Mouse (Mus musculus) neural tube, embryonic 12.5 days (tissue): ENCODE results near the gene Spn. TPM values are rescaled to one million over a fixed set of nuclear protein-coding genes. Genes with fewer than 3 reads are reported as not detected.
A peak's percentile ranks its signal among the peaks of the same experiment; 100 is the strongest.

ENCODE experiments used
- ATAC-seq: fragments of 200-750 bp; cut with Nextera tagmentation; 2 replicates; pipeline ENCODE4 v1.8.0; 2017; ENCODE audit warnings: low read depth, mild to moderate bottlenecking, moderate TSS enrichment, moderate library complexity; ENCODE audit not compliant: low FRiP score
- H3K27ac ChIP-seq: fragments of 300-500 bp; sonication (generic); 2 replicates; pipeline ENCODE4 v1.5.1; 2016
- H3K27me3 ChIP-seq: fragments of 300-500 bp; sonication (generic); replicated peaks from 2 replicates; pipeline ENCODE4 v1.6.1; 2016; ENCODE audit warnings: mild to moderate bottlenecking
- H3K36me3 ChIP-seq: fragments of 300-500 bp; sonication (generic); 2 replicates; pipeline ENCODE4 v1.6.1; 2016; ENCODE audit warnings: mild to moderate bottlenecking
- H3K4me1 ChIP-seq: fragments of 300-500 bp; sonication (generic); 2 replicates; pipeline ENCODE4 v1.6.1; 2016
- H3K4me2 ChIP-seq: fragments of 300-500 bp; sonication (generic); replicated peaks from 2 replicates; pipeline ENCODE4 v1.6.1; 2016; ENCODE audit warnings: mild to moderate bottlenecking
- H3K4me3 ChIP-seq: fragments of 300-500 bp; sonication (generic); 2 replicates; pipeline ENCODE4 v1.5.1; 2016
- H3K9ac ChIP-seq: fragments of 300-500 bp; sonication (generic); 2 replicates; pipeline ENCODE4 v1.6.1; 2016; ENCODE audit warnings: mild to moderate bottlenecking
- H3K9me3 ChIP-seq: fragments of 300-500 bp; sonication (generic); 2 replicates; pipeline ENCODE4 v1.6.1; 2016; ENCODE audit warnings: mild to moderate bottlenecking
- WGBS: fragments of 180-500 bp; shearing (Covaris S2); methylation state at CpG from one replicate; pipeline ENCODE4 v1.1.7; 2016; 5-methylcytosine and 5-hydroxymethylcytosine counted together
- polyA plus RNA-seq: library from polyadenylated mRNA; unstranded; fragments of >200 nt; fragmentation: Nextera tagmentation; extraction: Ambion mirVana; gene quantifications from 2 replicates; pipeline ENCODE4 v1.2.1, GENCODE M21; 2016

The Spn gene
- polyA plus RNA-seq, 1 experiment from 2014 or later: 0.34 TPM

DNA sequence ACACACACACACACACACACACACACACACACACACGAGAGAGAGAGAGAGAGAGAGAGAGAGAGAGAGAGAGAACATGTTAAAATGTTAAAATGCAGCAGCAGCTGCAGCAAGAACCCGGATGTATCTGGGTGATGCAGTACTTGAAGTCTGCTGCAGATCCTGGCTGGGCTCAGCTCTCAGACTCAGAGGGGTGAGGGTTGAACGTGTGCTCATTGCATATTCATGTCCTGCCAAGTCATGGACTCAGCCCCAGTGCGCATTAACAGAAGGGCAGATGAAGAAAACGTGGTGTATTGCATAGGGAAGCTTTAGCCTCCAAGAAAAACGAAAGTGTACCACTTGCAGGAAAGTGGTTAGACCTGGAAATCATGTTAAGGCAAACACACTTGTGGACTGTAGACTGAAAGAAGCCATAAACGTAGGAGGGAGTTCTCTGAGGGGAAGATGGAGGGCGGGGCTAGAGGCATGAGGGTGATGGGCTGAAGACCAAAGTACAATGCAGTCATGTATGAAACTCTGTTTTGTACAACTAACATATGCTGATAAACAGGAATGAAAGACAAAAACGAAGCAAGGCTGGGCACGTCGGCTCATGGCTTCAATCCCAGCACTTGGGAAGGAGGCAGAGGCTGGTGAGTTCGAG, 23.9 kb downstream of the Spn start:
- no peaks in the 10 kb centered on the region for H3K9me3 ChIP-seq
- H3K4me2 ChIP-seq: no peak overlapping the region
- no peak overlapping the region for H3K27ac ChIP-seq
- H3K4me1 ChIP-seq: no peaks in the 10 kb centered on the region; the same call in 1 of the 2 replicates
- H3K4me3 ChIP-seq: no peak overlapping the region
- no peak for ATAC-seq
- 58% methylated on average over 12 of the region's 12 CpGs for WGBS
- H3K9ac ChIP-seq: no peak overlapping the region
- H3K27me3 ChIP-seq: no peaks in the 10 kb centered on the region; the same call in 1 of the 2 replicates
- no peaks in the 10 kb centered on the region for H3K36me3 ChIP-seq

DNA sequence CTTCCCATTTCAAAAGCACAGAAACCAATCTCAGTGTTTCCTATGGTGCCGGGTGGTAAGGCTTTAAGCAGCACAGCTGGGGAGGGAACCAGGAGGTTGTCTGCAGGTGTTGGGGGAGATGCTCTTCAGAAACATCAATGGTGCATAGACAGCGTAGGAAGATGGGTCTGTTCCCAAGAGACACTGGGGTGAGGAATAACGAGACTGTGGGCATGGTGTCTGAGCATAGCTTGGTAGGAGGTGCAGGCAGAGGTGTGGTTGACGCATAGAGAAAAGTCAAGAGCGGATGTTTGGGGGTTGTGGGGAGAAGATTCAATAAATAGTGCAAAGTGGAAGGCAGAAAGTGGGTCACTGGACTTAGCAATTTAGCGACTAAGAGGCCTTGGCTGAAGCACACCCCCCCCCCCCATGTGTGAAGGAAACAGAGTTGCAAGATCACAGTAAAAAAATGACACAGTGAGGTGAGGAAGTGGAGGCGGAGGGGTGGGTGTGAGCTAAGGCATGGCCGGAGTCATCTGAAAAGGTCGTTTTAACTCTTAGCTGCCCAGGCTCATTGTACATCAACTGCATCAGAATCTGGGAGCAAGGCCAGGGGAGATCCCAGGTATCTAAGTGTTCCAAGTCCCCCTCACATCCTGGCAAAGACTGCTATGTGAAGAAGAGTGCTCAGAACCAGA, 24.6 kb downstream of the Spn start:
- no peak overlapping the region for H3K27ac ChIP-seq

DNA sequence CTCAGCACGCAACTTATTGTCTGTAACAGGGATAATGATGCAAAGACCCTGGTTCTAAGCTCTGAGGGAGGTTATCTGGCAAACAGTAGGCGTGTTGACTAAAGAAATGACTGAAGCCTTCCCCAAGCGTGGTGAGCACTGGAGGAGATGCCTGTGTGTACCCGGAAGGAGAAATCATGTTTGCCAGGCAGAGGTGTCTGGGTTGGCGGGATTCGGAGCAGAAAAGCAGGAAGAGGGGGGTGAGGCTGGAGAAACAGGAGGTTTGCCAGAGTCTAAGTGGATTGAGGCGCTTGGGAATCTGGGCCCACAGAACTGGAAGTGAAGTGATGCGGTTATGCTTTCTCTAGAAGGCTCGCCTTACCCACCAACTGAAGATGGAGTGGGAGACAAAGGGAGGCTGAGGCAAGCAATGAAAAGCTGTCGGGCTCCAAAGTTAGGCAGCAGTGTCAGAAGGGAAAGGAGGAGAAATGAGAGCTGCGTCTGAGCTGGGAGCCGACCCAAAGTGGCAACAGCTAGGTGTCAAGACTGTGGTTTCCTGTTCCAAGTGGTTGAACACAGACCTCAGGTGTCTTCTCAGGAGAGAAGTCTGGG, 25.3 kb downstream of the Spn start:
- no peak overlapping the region for H3K4me2 ChIP-seq
- H3K36me3 ChIP-seq: no peaks in the 10 kb centered on the region
- no peaks in the 10 kb centered on the region for H3K9me3 ChIP-seq
- H3K4me1 ChIP-seq: no peaks in the 10 kb centered on the region
- no peak overlapping the region for H3K9ac ChIP-seq
- no peak for ATAC-seq
- H3K27ac ChIP-seq: no peak overlapping the region
- H3K4me3 ChIP-seq: no peak overlapping the region
- H3K27me3 ChIP-seq: no peaks in the 10 kb centered on the region; the same call in 1 of the 2 replicates
- 81% methylated on average over 12 of the region's 12 CpGs for WGBS

More for the DNA sequence above, 24.6 kb downstream of the Spn start:
- Histone ChIP-seq H3K4me1 (no peaks in the 10 kb centered on the region), H3K9ac (no peak overlapping the region), H3K27me3 (no peaks in the 10 kb centered on the region; the same call in 1 of the 2 replicates), H3K36me3 (no peaks in the 10 kb centered on the region), H3K4me2 (no peak overlapping the region), H3K9me3 (no peaks in the 10 kb centered on the region), H3K4me3 (no peak overlapping the region)
- WGBS: 57% methylated on average over 9 of the region's 9 CpGs
- no peak for ATAC-seq

DNA sequence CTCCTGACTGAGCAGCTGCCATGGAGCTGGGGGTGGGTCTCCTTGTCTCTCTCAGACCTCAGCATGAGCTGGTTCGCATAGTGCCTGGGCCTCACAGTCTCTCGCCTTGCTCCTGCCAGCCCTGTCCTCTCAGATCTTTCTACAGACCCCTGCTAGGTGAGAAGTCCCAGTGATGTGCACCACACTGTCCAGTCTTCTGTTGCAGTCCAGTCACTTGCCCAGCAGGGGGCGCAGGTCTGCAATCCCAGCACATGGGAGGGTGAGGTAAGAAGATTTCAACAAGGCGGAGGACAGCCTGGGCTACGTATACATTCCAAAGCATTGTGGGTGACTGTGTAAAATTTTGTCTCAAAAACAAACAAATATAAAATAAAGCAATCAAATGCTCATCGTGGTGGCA, 26.2 kb downstream of the Spn start:
- no peaks in the 10 kb centered on the region; the same call in 1 of the 2 replicates for H3K27me3 ChIP-seq
- H3K9me3 ChIP-seq: no peaks in the 10 kb centered on the region
- H3K27ac ChIP-seq: no peak overlapping the region
- no peak overlapping the region for H3K9ac ChIP-seq
- H3K4me1 ChIP-seq: no peaks in the 10 kb centered on the region
- 46% methylated on average over 6 of the region's 6 CpGs for WGBS
- H3K4me3 ChIP-seq: no peak overlapping the region
- no peak overlapping the region for H3K4me2 ChIP-seq
- ATAC-seq: no peak
- no peaks in the 10 kb centered on the region for H3K36me3 ChIP-seq

DNA sequence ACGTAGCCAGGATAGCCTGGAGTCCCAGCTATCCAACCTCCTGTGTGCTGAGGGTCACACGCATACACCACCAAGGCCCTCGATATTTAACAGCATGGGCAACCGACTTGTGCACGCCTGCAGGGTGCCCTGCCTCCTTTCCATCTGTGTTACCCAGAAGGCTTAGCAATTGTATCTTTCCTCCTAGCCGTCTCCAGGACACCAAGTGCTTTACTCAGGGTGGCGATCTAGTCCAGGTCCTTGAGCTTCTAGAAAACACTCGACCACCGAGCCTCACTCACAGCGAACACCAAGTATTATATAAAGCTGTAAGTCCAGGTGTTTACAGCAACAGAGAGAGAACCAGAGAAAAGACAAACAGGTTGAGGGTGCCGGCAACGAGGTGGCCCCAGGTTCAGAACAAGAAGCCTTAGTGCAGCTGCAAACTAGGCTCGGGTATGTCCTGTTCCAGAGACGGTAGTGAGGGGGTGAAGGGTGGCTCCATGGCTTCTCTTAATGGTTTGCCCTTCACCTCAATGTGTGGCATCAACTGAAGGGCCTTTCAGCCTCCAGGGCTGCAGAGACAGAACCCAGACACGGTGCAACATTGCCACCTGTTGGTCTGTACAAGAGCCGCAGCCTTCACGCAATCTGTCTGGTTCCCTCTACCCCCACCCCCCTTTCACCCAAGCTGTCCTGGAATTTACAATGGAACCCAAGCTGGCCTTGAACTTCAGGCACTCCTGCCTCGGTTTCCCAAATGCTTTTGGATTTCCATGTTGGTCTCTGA, 27.2 kb downstream of the Spn start:
- no peak overlapping the region for H3K9ac ChIP-seq
- ATAC-seq: 0 out of 2 replicates have a peak, but pooled peaks have one; percentile 50
- WGBS: 50% methylated on average over 18 of the region's 18 CpGs
- no peak overlapping the region for H3K4me2 ChIP-seq
- no peaks in the 10 kb centered on the region for H3K4me1 ChIP-seq
- H3K9me3 ChIP-seq: no peaks in the 10 kb centered on the region
- H3K27me3 ChIP-seq: no peaks in the 10 kb centered on the region; the same call in 1 of the 2 replicates
- H3K36me3 ChIP-seq: no peaks in the 10 kb centered on the region
- H3K27ac ChIP-seq: no peak overlapping the region
- H3K4me3 ChIP-seq: no peak overlapping the region

DNA sequence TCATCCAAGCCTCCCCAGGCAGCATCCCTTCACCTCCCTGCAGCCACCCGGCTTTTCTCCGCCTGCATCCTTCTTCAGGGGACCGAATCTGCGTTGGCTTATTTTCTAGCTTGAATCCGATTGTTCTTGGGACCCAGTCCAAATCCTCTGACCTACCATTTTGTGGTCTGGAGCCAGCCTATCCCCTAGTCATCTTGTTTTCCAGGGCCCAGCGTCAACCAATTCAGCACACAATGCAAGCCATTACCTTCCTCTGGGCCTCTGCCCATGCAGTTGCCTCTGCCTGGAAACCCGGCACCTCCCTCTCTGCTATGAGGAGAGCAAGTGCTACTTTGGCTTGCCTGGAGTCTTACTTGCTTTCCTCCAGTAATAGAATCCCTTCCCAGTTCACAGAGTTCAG, 32.1 kb downstream of the Spn start:
- H3K4me3 ChIP-seq: no peak overlapping the region; the same call in 1 of the 2 replicates
- H3K9ac ChIP-seq: no peak overlapping the region
- no peaks in the 10 kb centered on the region for H3K9me3 ChIP-seq
- 73% methylated on average over 7 of the region's 7 CpGs for WGBS
- no peaks in the 10 kb centered on the region for H3K36me3 ChIP-seq
- no peak overlapping the region for H3K27ac ChIP-seq
- H3K4me1 ChIP-seq: no peaks in the 10 kb centered on the region
- no peaks in the 10 kb centered on the region for H3K27me3 ChIP-seq
- no peak overlapping the region; the same call in 1 of the 2 replicates for H3K4me2 ChIP-seq
- ATAC-seq: no peak

DNA sequence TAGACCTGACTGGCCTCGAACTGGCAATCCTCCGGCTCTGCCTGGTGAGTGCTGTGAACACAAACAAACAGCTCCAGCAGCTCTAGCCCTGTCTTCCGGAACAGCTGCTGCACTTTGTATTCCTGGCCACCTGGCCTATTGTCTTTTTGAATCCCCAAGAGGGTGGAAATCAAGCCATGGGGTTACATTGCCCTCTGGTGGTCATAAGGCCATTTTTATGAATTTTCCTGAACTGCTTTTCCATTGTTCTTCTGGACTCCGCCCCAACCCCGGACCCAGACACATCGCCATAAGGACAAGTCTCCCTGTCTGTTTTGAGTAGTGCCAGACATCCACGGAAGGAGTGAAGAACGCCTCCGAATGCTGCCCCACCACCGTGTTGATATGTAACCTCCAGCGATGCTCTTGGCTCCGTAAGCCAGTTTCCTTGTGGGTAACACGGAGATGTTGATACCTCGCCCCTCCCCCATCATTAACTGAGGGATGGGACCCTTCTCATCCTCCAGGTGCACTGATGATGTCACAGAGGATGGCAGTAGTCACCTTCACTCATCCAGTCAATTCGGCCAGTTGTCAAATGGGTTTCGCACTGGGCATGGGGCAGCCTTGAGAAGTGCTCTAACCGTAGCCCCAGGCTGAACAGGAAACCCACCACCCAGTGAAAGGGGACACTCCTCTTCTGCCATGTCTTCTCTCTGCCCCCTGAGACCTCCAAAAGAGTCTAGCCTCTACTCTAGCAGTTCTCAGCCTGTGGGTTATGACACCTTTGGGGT, 32.9 kb downstream of the Spn start:
- Histone ChIP-seq H3K9me3 (no peaks in the 10 kb centered on the region), H3K4me2 (peak overlapping the region; percentile 53), H3K4me1 (no peaks in the 10 kb centered on the region), H3K4me3 (no peak overlapping the region; the same call in 1 of the 2 replicates), H3K9ac (peak overlapping the region; percentile 35; the same call in 1 of the 2 replicates), H3K36me3 (no peaks in the 10 kb centered on the region), H3K27me3 (no peaks in the 10 kb centered on the region), H3K27ac (no peak overlapping the region; the same call in 1 of the 2 replicates)
- peak; percentile 78; the same call in 1 of the 2 replicates for ATAC-seq
- WGBS: 19% methylated on average over 17 of the region's 17 CpGs

DNA sequence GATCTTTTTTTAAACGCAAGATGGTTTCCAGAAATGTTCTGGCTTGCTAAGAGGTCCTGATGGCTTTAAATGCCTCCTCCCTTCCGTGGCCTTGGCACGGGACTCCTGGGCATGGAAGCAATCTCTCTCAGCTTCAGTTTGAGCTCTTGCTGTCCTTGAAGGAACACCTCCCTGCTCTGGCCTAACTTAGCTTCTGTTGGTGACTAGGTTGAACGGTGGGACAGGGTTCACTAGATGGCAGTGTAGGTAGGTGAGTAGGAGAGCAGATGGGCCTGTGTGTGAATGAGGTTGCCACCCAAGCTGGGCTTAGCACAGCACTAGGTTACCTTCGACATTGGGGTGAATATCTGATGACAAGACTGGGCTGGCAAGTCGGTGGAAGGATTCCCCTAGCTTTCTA, 33.7 kb downstream of the Spn start:
- Histone ChIP-seq H3K27me3 (no peaks in the 10 kb centered on the region), H3K9ac (no peak overlapping the region), H3K27ac (no peak overlapping the region), H3K4me1 (no peaks in the 10 kb centered on the region), H3K4me2 (no peak overlapping the region), H3K36me3 (no peaks in the 10 kb centered on the region), H3K9me3 (no peaks in the 10 kb centered on the region), H3K4me3 (no peak overlapping the region)
- WGBS: 70% methylated on average over 6 of the region's 6 CpGs
- ATAC-seq: no peak

DNA sequence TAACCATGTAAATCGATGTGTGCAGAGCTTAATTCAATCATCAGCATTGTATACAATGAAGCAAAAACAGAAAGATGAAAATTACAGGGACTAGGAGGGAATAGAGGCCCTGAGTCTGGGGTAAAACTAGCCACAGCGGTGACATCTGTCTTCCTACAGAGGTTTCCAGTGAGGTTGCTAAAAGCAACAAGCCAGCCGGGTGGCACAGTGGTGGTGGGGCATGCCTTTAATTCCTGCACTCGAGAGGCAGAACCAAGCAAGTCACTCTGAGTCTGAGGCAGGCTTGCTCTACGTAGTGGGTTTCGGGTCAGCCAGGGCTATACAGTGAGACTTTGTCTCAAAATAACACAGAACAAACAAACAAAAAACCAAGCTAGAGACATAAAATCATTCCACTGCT, 35.5 kb downstream of the Spn start:
- 79% methylated on average over 6 of the region's 6 CpGs for WGBS
- H3K4me1 ChIP-seq: no peaks in the 10 kb centered on the region
- H3K36me3 ChIP-seq: no peaks in the 10 kb centered on the region
- no peak overlapping the region for H3K9ac ChIP-seq
- H3K27me3 ChIP-seq: no peaks in the 10 kb centered on the region
- no peak overlapping the region for H3K4me2 ChIP-seq
- no peaks in the 10 kb centered on the region for H3K9me3 ChIP-seq
- no peak overlapping the region for H3K4me3 ChIP-seq
- no peak for ATAC-seq
- no peak overlapping the region for H3K27ac ChIP-seq

DNA sequence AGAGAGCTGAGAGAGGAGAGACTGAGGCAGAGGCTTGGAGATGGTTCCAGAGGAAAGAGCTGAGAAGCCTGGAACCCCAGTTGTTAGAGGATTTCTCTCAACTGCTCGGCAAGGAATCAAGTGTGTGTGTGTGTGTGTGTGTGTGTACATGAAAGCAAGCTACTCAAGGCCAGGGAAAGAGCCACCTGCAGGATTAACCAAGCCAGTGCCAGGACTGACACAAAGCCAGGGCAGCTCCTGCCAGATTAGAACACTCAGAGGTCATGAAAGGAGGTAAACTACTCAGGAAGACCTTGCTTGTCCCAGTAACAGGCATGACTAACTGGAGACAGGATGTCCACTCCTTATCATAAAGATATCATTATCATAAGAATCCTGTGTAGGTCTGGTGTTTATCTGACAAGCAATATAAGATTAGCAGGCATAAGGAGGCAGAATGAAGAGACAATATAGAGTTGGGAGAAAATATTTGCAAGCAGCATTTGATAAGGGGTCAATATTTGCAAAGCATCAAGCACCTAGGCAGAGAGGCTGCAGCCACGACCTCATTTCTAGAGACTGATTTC, 36.1 kb downstream of the Spn start:
- 64% methylated on average over 2 of the region's 2 CpGs for WGBS
- no peak for ATAC-seq

DNA sequence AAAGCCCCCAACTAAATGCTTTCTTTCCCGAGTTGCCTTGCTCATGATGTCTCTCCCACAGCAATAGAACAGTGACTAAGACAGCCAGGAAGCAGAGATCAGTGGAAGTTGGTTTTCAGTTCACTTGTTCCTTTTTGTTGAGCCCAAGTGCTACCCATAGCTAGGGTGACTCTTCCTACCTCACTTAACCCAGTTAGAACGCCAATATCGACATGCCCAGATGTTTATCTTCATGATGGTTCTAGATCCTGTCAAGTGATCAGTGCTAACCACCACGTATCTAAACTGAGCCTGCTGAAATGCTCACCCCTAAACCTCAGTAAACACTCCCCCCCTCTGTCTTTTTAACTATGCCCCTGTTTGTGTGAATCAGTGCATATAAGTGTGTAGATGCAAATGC, 38.1 kb downstream of the Spn start:
- H3K4me2 ChIP-seq: no peak overlapping the region
- ATAC-seq: no peak

More for the DNA sequence above, 36.1 kb downstream of the Spn start:
- Histone ChIP-seq H3K27me3 (no peaks in the 10 kb centered on the region), H3K9ac (no peak overlapping the region), H3K36me3 (no peaks in the 10 kb centered on the region), H3K9me3 (no peaks in the 10 kb centered on the region), H3K27ac (no peak overlapping the region), H3K4me3 (no peak overlapping the region), H3K4me1 (no peaks in the 10 kb centered on the region), H3K4me2 (no peak overlapping the region)

More for the DNA sequence above, 38.1 kb downstream of the Spn start:
- no peak overlapping the region for H3K27ac ChIP-seq
- no peak overlapping the region for H3K9ac ChIP-seq
- no peaks in the 10 kb centered on the region for H3K36me3 ChIP-seq
- no peaks in the 10 kb centered on the region for H3K9me3 ChIP-seq
- no peak overlapping the region for H3K4me3 ChIP-seq
- no peaks in the 10 kb centered on the region for H3K27me3 ChIP-seq
- 92% methylated on average over 4 of the region's 4 CpGs for WGBS
- H3K4me1 ChIP-seq: no peaks in the 10 kb centered on the region
